Mouse (Mus musculus) hindbrain, postnatal 0 days (tissue): Measurements from ENCODE around the gene Aifm3. TPM values are rescaled to one million over a fixed set of nuclear protein-coding genes. Genes with fewer than 3 reads are reported as not detected.

Source experiments
- ATAC-seq: fragments of 200-750 bp; cut with Nextera tagmentation; 2 replicates; pipeline ENCODE4 v1.8.0; 2017; ENCODE audit warnings: mild to moderate bottlenecking, moderate TSS enrichment, moderate library complexity
- DNase-seq: peaks from one replicate; pipeline ENCODE4 v3.0.0-alpha.2; 2015; ENCODE audit warnings: low spot score
- H3K27ac ChIP-seq: fragments of 300-500 bp; sonication (generic); 2 replicates; pipeline ENCODE4 v1.5.1; 2014; ENCODE audit warnings: mild to moderate bottlenecking
- H3K27me3 ChIP-seq: fragments of 300-500 bp; sonication (generic); 2 replicates; pipeline ENCODE4 v1.6.1; 2014; ENCODE audit warnings: low read length, mixed read lengths; ENCODE audit not compliant: insufficient read depth
- H3K36me3 ChIP-seq: fragments of 300-500 bp; sonication (generic); 2 replicates; pipeline ENCODE4 v1.6.1; 2014; ENCODE audit warnings: low read length, mixed read lengths; ENCODE audit not compliant: insufficient read depth
- H3K4me1 ChIP-seq: fragments of 300-500 bp; sonication (generic); 2 replicates; pipeline ENCODE4 v1.6.1; 2014; ENCODE audit warnings: antibody characterized with exemption, low read length, mixed read lengths; ENCODE audit not compliant: insufficient read depth
- H3K4me2 ChIP-seq: fragments of 300-500 bp; sonication (generic); 2 replicates; pipeline ENCODE4 v1.6.1; 2014; ENCODE audit warnings: low read depth, mild to moderate bottlenecking, low read length, moderate library complexity, mixed read lengths
- H3K4me3 ChIP-seq: fragments of 300-500 bp; sonication (generic); 2 replicates; pipeline ENCODE4 v1.5.1; 2014; ENCODE audit warnings: low read length
- H3K9ac ChIP-seq: fragments of 300-500 bp; sonication (generic); replicated peaks from 2 replicates; pipeline ENCODE4 v1.6.1; 2014; ENCODE audit warnings: mild to moderate bottlenecking, low read length, moderate library complexity, mixed read lengths
- H3K9me3 ChIP-seq: fragments of 300-500 bp; sonication (generic); 2 replicates; pipeline ENCODE4 v1.6.1; 2016; ENCODE audit warnings: low read length, mixed read lengths
- CTCF ChIP-seq: IDR thresholded peaks from 2 replicates; pipeline ENCODE4 v1.5.1; 2016; ENCODE audit warnings: antibody characterized with exemption, control low read depth, low read depth
- WGBS: fragments of 180-500 bp; shearing (Covaris S2); extraction: QIAGEN DNeasy Blood & Tissue Kit; methylation state at CpG from one replicate; pipeline ENCODE4 v1.1.7; 2014; 5-methylcytosine and 5-hydroxymethylcytosine counted together
- polyA plus RNA-seq: library from polyadenylated mRNA; unstranded; fragments of >200 nt; fragmentation: Nextera tagmentation; extraction: Ambion mirVana; gene quantifications from 2 replicates; pipeline ENCODE4 v1.2.1, GENCODE M21; 2015
- total RNA-seq: library from RNA; depleted of rRNA; stranded (reverse); fragments of >200 nt; gene quantifications from 2 replicates; pipeline ENCODE4 v1.2.3, GENCODE M21; 2014

Gene Aifm3
- total and polyA plus RNA-seq, 2 experiments from 2014 or later = 15.7 to 16.8 TPM

DNA sequence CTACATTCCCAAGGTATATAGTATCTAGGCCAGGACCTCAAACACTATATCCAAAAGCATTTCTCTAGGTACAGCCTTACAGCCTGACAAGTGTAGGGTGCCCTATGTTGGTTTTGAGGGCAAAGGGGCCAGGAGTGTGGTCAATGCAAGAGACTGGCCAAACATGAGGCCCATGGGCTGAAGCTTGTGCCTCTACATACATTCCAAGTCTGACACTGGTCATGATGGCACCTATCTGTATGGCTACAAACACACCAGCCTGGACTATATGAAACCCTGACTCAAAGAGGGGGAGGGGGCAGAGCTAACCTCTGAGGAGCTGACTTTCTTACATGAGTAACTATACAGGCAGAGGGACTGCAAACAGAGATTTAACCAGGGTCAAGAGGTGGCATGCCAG lies 38.2 kb downstream of the Aifm3 start:
- DNase-seq (no peak), ATAC-seq (no peak)
- H3K36me3 ChIP-seq = peaks cover 44% of the 10 kb centered on the region
- H3K27me3 ChIP-seq = no peaks in the 10 kb centered on the region
- no peaks in the 10 kb centered on the region for H3K9me3 ChIP-seq
- TF ChIP-seq CTCF = no peak
- H3K27ac ChIP-seq = no peak overlapping the region
- H3K4me2 ChIP-seq = no peak overlapping the region
- H3K4me3 ChIP-seq = no peak overlapping the region
- H3K4me1 ChIP-seq = peaks cover 14% of the 10 kb centered on the region
- H3K9ac ChIP-seq = no peak overlapping the region

GRCm38 (mm10) chr16:17528276-17528675 lies 38.9 kb downstream of the Aifm3 start:
- H3K4me3 ChIP-seq = no peak overlapping the region
- H3K9me3 ChIP-seq = no peaks in the 10 kb centered on the region
- no peaks in the 10 kb centered on the region for H3K27me3 ChIP-seq
- H3K4me1 ChIP-seq = peaks cover 14% of the 10 kb centered on the region
- WGBS = 86% methylated on average over 13 of the region's 13 CpGs
- H3K9ac ChIP-seq = no peak overlapping the region
- peaks cover 37% of the 10 kb centered on the region for H3K36me3 ChIP-seq
- no peak overlapping the region for H3K27ac ChIP-seq
- ATAC-seq (no peak), DNase-seq (no peak)
- TF ChIP-seq CTCF = no peak
- no peak overlapping the region for H3K4me2 ChIP-seq

DNA sequence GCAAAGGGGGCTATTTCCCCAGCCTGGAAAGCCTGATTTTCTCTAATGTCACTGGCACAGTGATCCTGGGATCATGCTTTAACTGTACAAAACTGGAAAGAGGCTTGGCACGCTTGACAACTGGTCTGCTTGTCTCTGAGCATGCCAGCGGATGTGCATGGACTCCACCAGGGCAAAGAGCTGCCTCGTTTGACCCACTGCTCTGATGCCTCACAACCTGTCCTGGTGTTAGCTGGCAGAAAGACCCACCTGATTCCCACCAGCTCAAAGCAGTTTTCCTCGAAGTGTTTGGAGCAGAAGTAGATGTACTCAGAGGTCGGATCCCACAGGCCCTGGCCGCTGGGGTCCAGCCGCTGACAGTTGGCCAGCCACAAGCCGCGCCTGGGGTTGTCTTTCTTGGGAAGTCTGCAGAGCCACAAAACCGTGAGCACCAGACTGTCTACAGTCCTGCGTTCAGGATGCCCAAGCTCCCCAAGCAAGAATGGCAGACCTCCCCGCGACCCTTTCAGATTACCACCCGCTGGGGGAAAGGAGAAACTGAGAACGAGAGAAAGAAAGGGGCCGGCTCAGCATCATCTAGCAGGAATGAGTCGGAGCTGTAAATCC lies 40.7 kb downstream of the Aifm3 start:
- ATAC-seq = peak; percentile 3; the same call in 1 of the 2 replicates
- H3K4me1 ChIP-seq = peaks cover 14% of the 10 kb centered on the region
- H3K27ac ChIP-seq = peak overlapping the region; percentile 99
- H3K4me2 ChIP-seq = peak overlapping the region; percentile 63
- H3K9me3 ChIP-seq = no peaks in the 10 kb centered on the region
- no peak for TF ChIP-seq CTCF
- DNase-seq = no peak
- H3K36me3 ChIP-seq = peaks cover 24% of the 10 kb centered on the region
- H3K4me3 ChIP-seq = peak overlapping the region; percentile 54
- peak overlapping the region; percentile 70 for H3K9ac ChIP-seq
- H3K27me3 ChIP-seq = no peaks in the 10 kb centered on the region
- 12% methylated on average over 17 of the region's 17 CpGs for WGBS

DNA sequence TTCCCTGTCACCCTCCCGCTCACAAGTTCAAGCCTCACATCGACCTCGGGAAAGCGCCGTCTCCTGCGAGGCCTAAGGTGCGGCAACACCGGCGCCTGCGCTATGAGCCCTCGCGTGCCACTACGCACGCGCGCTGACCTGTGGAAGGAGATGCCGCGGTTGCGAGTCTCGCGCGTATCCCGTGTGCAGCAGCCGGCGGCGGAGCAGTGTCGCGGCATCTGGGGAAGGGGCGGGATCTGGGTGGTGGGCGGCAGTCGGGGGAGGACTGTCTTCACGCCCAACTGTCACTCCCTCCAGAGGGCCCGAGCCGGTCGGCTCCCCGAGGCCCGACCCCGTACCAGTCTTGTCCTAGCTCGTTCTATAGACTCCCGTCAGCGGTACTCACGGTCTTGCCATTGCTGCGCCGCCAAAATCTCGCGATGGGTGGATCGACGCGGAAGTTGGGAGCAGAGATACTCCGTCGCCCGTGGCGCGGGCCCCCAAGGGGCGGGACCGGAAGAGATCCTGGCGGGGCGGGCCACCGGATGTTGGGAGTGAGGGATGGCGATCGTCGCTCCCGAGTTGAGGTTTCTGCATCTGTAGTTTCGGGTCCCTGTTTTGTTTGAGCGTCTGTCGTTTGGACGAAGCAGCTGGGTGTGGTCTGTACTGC lies 41.4 kb downstream of the Aifm3 start, which contains the start of gene Thap7:
Gene Thap7, minus strand, starts transcription at position 497 of the 649 bp plus-strand sequence.
- Histone ChIP-seq H3K9ac (peak within 1 kb of the TSS; percentile 70), H3K9me3 (no peaks in the 10 kb centered on the region)
- under 1% methylated on average over 67 of the region's 67 CpGs for WGBS

DNA sequence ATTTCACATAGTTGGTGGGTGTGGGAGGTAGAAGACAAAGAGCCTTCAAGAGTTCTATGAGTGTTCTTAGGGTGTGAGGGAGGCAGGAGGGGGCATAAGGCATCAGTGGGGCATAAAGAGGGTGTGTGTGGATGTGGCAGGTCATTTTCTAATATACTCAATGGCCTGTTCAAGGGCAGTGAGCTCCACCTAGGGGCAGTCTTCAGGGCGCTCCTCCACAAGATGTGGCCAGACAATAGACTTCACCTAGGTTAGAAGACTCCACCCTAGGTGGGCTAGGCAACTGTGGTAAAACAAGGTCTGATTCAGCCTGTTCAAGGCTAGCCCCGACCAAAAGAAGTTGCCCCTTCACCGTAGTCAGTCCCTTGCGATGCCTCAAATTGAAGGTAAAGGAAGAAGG lies 42.9 kb downstream of the Aifm3 start:
- Histone ChIP-seq H3K27me3 (no peaks in the 10 kb centered on the region), H3K4me3 (no peak overlapping the region), H3K36me3 (peaks cover 12% of the 10 kb centered on the region; the same call in 1 of the 2 replicates), H3K9me3 (no peaks in the 10 kb centered on the region), H3K9ac (no peak overlapping the region), H3K4me2 (no peak overlapping the region), H3K27ac (no peak overlapping the region), H3K4me1 (peaks cover 14% of the 10 kb centered on the region)
- ATAC-seq (no peak), DNase-seq (peak; percentile 19)
- TF ChIP-seq CTCF = peak; percentile 55
- WGBS = 64% methylated on average over 4 of the region's 4 CpGs

More for the DNA sequence above, 41.4 kb downstream of the Aifm3 start, which contains the start of gene Thap7:
- DNase-seq = peak; percentile 99
- peak; percentile 96 for ATAC-seq
- H3K27me3 ChIP-seq = no peaks in the 10 kb centered on the region
- peak within 1 kb of the TSS; percentile 99 for H3K27ac ChIP-seq
- peak within 1 kb of the TSS; percentile 63 for H3K4me2 ChIP-seq
- peaks cover 14% of the 10 kb centered on the region for H3K4me1 ChIP-seq
- H3K4me3 ChIP-seq = peak within 1 kb of the TSS; percentile 54
- no peak for TF ChIP-seq CTCF
- peaks cover 17% of the 10 kb centered on the region for H3K36me3 ChIP-seq

GRCm38 (mm10) chr16:17532676-17533329 lies 43.4 kb downstream of the Aifm3 start:
- DNase-seq = no peak
- no peak overlapping the region for H3K4me3 ChIP-seq
- no peak overlapping the region for H3K4me2 ChIP-seq
- ATAC-seq = no peak
- TF ChIP-seq CTCF = no peak
- no peaks in the 10 kb centered on the region for H3K9me3 ChIP-seq
- peaks cover 7% of the 10 kb centered on the region; the same call in 1 of the 2 replicates for H3K36me3 ChIP-seq
- H3K27ac ChIP-seq = no peak overlapping the region
- WGBS = 71% methylated on average over 14 of the region's 14 CpGs
- H3K27me3 ChIP-seq = no peaks in the 10 kb centered on the region
- H3K4me1 ChIP-seq = peaks cover 14% of the 10 kb centered on the region
- H3K9ac ChIP-seq = no peak overlapping the region

GRCm38 (mm10) chr16:17536584-17536983 lies 47.2 kb downstream of the Aifm3 start:
- TF ChIP-seq CTCF = no peak
- Histone ChIP-seq H3K9ac (no peak overlapping the region), H3K4me2 (no peak overlapping the region), H3K27ac (no peak overlapping the region), H3K27me3 (no peaks in the 10 kb centered on the region), H3K36me3 (no peaks in the 10 kb centered on the region), H3K4me1 (peaks cover 6% of the 10 kb centered on the region), H3K4me3 (no peak overlapping the region), H3K9me3 (no peaks in the 10 kb centered on the region)
- ATAC-seq (no peak), DNase-seq (no peak)
- 95% methylated on average over 3 of the region's 3 CpGs for WGBS
